Mouse (Mus musculus) CH12.LX (cell line): ENCODE measurements around the gene Gpat2. TPM values are rescaled to one million over a fixed set of nuclear protein-coding genes. Genes with fewer than 3 reads are reported as not detected.

Experiments
- DNase-seq: peaks from one replicate; pipeline ENCODE4 v3.0.0-alpha.2; 2013; ENCODE audit errors: extremely low read depth
- H3K27ac ChIP-seq: 2 replicates; pipeline ENCODE4 v1.5.1; 2012; ENCODE audit warnings: low read depth, mild to moderate bottlenecking, control low read depth, moderate library complexity; ENCODE audit not compliant: insufficient read depth
- H3K27me3 ChIP-seq: replicated peaks from 2 replicates; pipeline ENCODE3; 2012; ENCODE audit warnings: inconsistent platforms
- H3K36me3 ChIP-seq, 2 experiments: replicated peaks in 1 of 2; 2 replicates each; pipeline versions ENCODE3 to v1.6.1; 2012; ENCODE audit warnings: inconsistent platforms in 1 of 2, low read length in 1 of 2, mild to moderate bottlenecking in 1 of 2, mixed read lengths in 1 of 2, moderate library complexity in 1 of 2; ENCODE audit not compliant: control insufficient read depth in 1 of 2, insufficient read depth in 1 of 2
- H3K4me1 ChIP-seq, 2 experiments: 2 replicates each; pipeline ENCODE4 v1.6.1; 2012; ENCODE audit warnings: inconsistent platforms in 1 of 2, moderate library complexity in 1 of 2; ENCODE audit not compliant: insufficient read depth in 2 of 2, control insufficient read depth in 1 of 2
- H3K4me2 ChIP-seq: 2 replicates; pipeline ENCODE4 v1.6.1; 2012; ENCODE audit warnings: low read depth, mild to moderate bottlenecking, control low read depth; ENCODE audit not compliant: poor library complexity, insufficient read depth, severe bottlenecking
- H3K4me3 ChIP-seq, 3 experiments: fragments of 150-350 bp in 1 of 3; sonication (generic) in 1 of 3; replicated peaks in 1 of 3; 2 replicates each; pipeline versions ENCODE3 to v1.5.1; 2011 to 2012; ENCODE audit warnings: low read depth in 2 of 3, low read length in 2 of 3, mild to moderate bottlenecking in 2 of 3, moderate library complexity in 2 of 3, control low read depth in 1 of 3, improper control_type of control experiment in 1 of 3, inconsistent platforms in 1 of 3, mixed read lengths in 1 of 3; ENCODE audit not compliant: poor library complexity in 1 of 3
- H3K79me2 ChIP-seq: replicated peaks from 2 replicates; pipeline ENCODE4 v1.6.1; 2012; ENCODE audit warnings: mild to moderate bottlenecking, moderate library complexity; ENCODE audit not compliant: control insufficient read depth, poor library complexity, insufficient read depth, severe bottlenecking; ENCODE audit errors: extremely low read depth
- H3K9ac ChIP-seq: 2 replicates; pipeline ENCODE4 v1.6.1; 2012; ENCODE audit warnings: low read depth, mild to moderate bottlenecking, control low read depth, moderate library complexity; ENCODE audit not compliant: insufficient read depth
- H3K9me3 ChIP-seq: replicated peaks from 2 replicates; pipeline ENCODE3; 2012; ENCODE audit warnings: low read length, inconsistent platforms, mixed read lengths
- BHLHE40 ChIP-seq: IDR thresholded peaks from 2 replicates; pipeline ENCODE4 v1.6.1; 2011; ENCODE audit warnings: mild to moderate bottlenecking, low read depth, low read length, improper control_type of control experiment
- CHD2 ChIP-seq: IDR thresholded peaks from 2 replicates; pipeline ENCODE4 v1.6.1; 2011; ENCODE audit warnings: low read length, improper control_type of control experiment
- CTCF ChIP-seq, 2 experiments: IDR thresholded peaks in 1 of 2; conservative IDR thresholded peaks in 1 of 2; 2 replicates each; pipeline ENCODE4 v1.5.1; 2011 to 2012; ENCODE audit warnings: low read depth in 2 of 2, low read length in 2 of 2, improper control_type of control experiment in 1 of 2, inconsistent platforms in 1 of 2, mild to moderate bottlenecking in 1 of 2, moderate library complexity in 1 of 2
- E2F4 ChIP-seq: IDR thresholded peaks from 2 replicates; pipeline ENCODE4 v1.6.1; 2011; ENCODE audit warnings: low read depth, low read length, improper control_type of control experiment; ENCODE audit not compliant: insufficient replicate concordance
- ELF1 ChIP-seq: IDR thresholded peaks from 2 replicates; pipeline ENCODE4 v1.6.1; 2014; ENCODE audit warnings: low read depth, mild to moderate bottlenecking, inconsistent platforms, low read length, improper control_type of control experiment
- ETS1 ChIP-seq: conservative IDR thresholded peaks from 2 replicates; pipeline ENCODE4 v1.6.1; 2012; ENCODE audit warnings: low read depth, mild to moderate bottlenecking, inconsistent platforms, low read length, improper control_type of control experiment, moderate library complexity
- HCFC1 ChIP-seq: IDR thresholded peaks from 2 replicates; pipeline ENCODE4 v1.6.1; 2012; ENCODE audit warnings: low read depth, mild to moderate bottlenecking, inconsistent platforms, low read length, improper control_type of control experiment
- IRF4 ChIP-seq: IDR thresholded peaks from 2 replicates; pipeline ENCODE4 v1.6.1; 2014; ENCODE audit warnings: low read depth, mild to moderate bottlenecking, inconsistent platforms, low read length, improper control_type of control experiment
- JUN ChIP-seq: IDR thresholded peaks from 2 replicates; pipeline ENCODE4 v1.6.1; 2011; ENCODE audit warnings: low read depth, mild to moderate bottlenecking, low read length, improper control_type of control experiment, moderate library complexity; ENCODE audit not compliant: insufficient read depth
- JUND ChIP-seq: conservative IDR thresholded peaks from 2 replicates; pipeline ENCODE4 v1.6.1; 2011; ENCODE audit warnings: low read depth, low read length, improper control_type of control experiment
- KAT2A ChIP-seq: IDR thresholded peaks from 2 replicates; pipeline ENCODE4 v1.6.1; 2012; ENCODE audit warnings: low read length, improper control_type of control experiment, inconsistent platforms; ENCODE audit not compliant: insufficient replicate concordance
- MAFK ChIP-seq: IDR thresholded peaks from 2 replicates; pipeline ENCODE4 v1.6.1; 2011; ENCODE audit warnings: low read length, improper control_type of control experiment; ENCODE audit not compliant: insufficient replicate concordance
- MAZ ChIP-seq: IDR thresholded peaks from 2 replicates; pipeline ENCODE4 v1.6.1; 2012; ENCODE audit warnings: low read depth, mild to moderate bottlenecking, inconsistent platforms, low read length, improper control_type of control experiment, moderate library complexity
- MEF2A ChIP-seq: IDR thresholded peaks from 2 replicates; pipeline ENCODE4 v1.6.1; 2014; ENCODE audit warnings: low read depth, mild to moderate bottlenecking, inconsistent platforms, low read length, improper control_type of control experiment, borderline replicate concordance
- MXI1 ChIP-seq: IDR thresholded peaks from 2 replicates; pipeline ENCODE4 v1.6.1; 2011; ENCODE audit warnings: mild to moderate bottlenecking, low read depth, low read length, improper control_type of control experiment
- MYC ChIP-seq: IDR thresholded peaks from 2 replicates; pipeline ENCODE4 v1.6.1; 2011; ENCODE audit warnings: low read depth, mild to moderate bottlenecking, improper control_type of control experiment, low read length
- NELFE ChIP-seq: IDR thresholded peaks from 2 replicates; pipeline ENCODE4 v1.6.1; 2011; ENCODE audit warnings: low read depth, low read length, improper control_type of control experiment
- NRF1 ChIP-seq: IDR thresholded peaks from 2 replicates; pipeline ENCODE4 v1.6.1; 2014; ENCODE audit warnings: low read depth, mild to moderate bottlenecking, inconsistent platforms, low read length, improper control_type of control experiment, moderate library complexity
- PAX5 ChIP-seq: IDR thresholded peaks from 2 replicates; pipeline ENCODE4 v1.6.1; 2012; ENCODE audit warnings: low read length, inconsistent platforms, mixed read lengths
- POLR2A ChIP-seq: IDR thresholded peaks from 2 replicates; pipeline ENCODE4 v1.6.1; 2011; ENCODE audit warnings: low read depth, mild to moderate bottlenecking, improper control_type of control experiment, low read length
- POLR2AphosphoS2 ChIP-seq: IDR thresholded peaks from 2 replicates; pipeline ENCODE4 v1.6.1; 2011; ENCODE audit warnings: low read depth, low read length, improper control_type of control experiment
- SIN3A ChIP-seq: IDR thresholded peaks from 2 replicates; pipeline ENCODE4 v1.6.1; 2012; ENCODE audit warnings: low read length, improper control_type of control experiment, inconsistent platforms
- USF1 ChIP-seq: IDR thresholded peaks from 2 replicates; pipeline ENCODE4 v1.6.1; 2014; ENCODE audit warnings: low read depth, mild to moderate bottlenecking, inconsistent platforms, low read length, improper control_type of control experiment
- USF2 ChIP-seq: conservative IDR thresholded peaks from 2 replicates; pipeline ENCODE4 v1.6.1; 2011; ENCODE audit warnings: low read depth, low read length, improper control_type of control experiment
- ZC3H11A ChIP-seq: IDR thresholded peaks from 2 replicates; pipeline ENCODE4 v1.6.1; 2012; ENCODE audit warnings: low read depth, mild to moderate bottlenecking, inconsistent platforms, low read length, improper control_type of control experiment
- ZMIZ1 ChIP-seq: IDR thresholded peaks from 2 replicates; pipeline ENCODE4 v1.6.1; 2012; ENCODE audit warnings: low read depth, mild to moderate bottlenecking, inconsistent platforms, low read length, improper control_type of control experiment
- ZNF384 ChIP-seq: IDR thresholded peaks from 2 replicates; pipeline ENCODE4 v1.6.1; 2012; ENCODE audit warnings: low read depth, low read length, improper control_type of control experiment, inconsistent platforms
- dilution Hi-C: fragments of 300-500 bp; cut with MboI; formaldehyde crosslinking; loops from 2 replicates; pipeline ENCODE4 v1.14.3; 2020; ENCODE audit warnings: low sequenced_read_pairs; ENCODE audit not compliant: extremely low pct_unique_long_range_greater_than_20kb, extremely low pct_ligation_motif_present
- in situ Hi-C: fragments of 300-500 bp; cut with MboI; formaldehyde crosslinking; loops from 3 replicates; pipeline ENCODE4 v1.14.3; 2019; ENCODE audit warnings: low sequenced_read_pairs, low pct_ligation_motif_present, low pct_unique_long_range_greater_than_20kb, mixed read lengths
- polyA plus RNA-seq: library from polyadenylated mRNA; unstranded; fragments of >175 nt; gene quantifications from 2 replicates; pipeline ENCODE4 v1.2.1, GENCODE M21; 2012; ENCODE audit warnings: low read depth; ENCODE audit not compliant: insufficient read length
- total RNA-seq, 2 experiments: library from RNA; depleted of rRNA; stranded (reverse); fragments of 300-350 nt in 1 of 2; fragments of >200 nt in 1 of 2; gene quantifications; 2 replicates each; pipeline ENCODE4 v1.2.3; 2012 to 2014

Gene Gpat2
- total and polyA plus RNA-seq, 3 experiments: 0.19 to 0.63 (median 0.21) TPM

GRCm38 (mm10) chr2:127446847-127447246 is 21.8 kb downstream of the Gpat2 start:
- H3K79me2 ChIP-seq: no peaks in the 10 kb centered on the region
- H3K27ac ChIP-seq: no peak overlapping the region
- dilution Hi-C loops: no loop called here
- H3K9me3 ChIP-seq: no peaks in the 10 kb centered on the region
- DNase-seq: no peak
- in situ Hi-C loops: no loop called here
- H3K4me1 ChIP-seq: peaks cover 8 to 20% of the 10 kb centered on the region in 2 experiments
- TF ChIP-seq USF1 (no peak), USF2 (no peak), MXI1 (no peak), POLR2A (no peak), ZMIZ1 (no peak), MAFK (no peak), CTCF (conservative IDR thresholded peaks at IDR 0.05 in 1 of 2, IDR thresholded peaks at IDR 0.05 in 1 of 2; ENCODE audit: low read depth in 2 of 2, low read length in 2 of 2) (no peak), BHLHE40 (no peak), IRF4 (no peak), E2F4 (no peak), KAT2A (no peak), JUN (no peak), NRF1 (no peak)
- H3K36me3 ChIP-seq: peaks cover 0 to 9% of the 10 kb centered on the region in 2 experiments
- no peak overlapping the region for H3K9ac ChIP-seq
- no peak overlapping the region for H3K4me2 ChIP-seq
- H3K4me3 ChIP-seq: no peak overlapping the region
- peaks cover 30% of the 10 kb centered on the region for H3K27me3 ChIP-seq

- Histone ChIP-seq H3K27ac (no peak overlapping the region), H3K4me1 (peaks cover 9 to 21% of the 10 kb centered on the region in 2 experiments), H3K9ac (no peak overlapping the region), H3K4me2 (no peak overlapping the region), H3K36me3 (no peaks in the 10 kb centered on the region), H3K27me3 (peaks cover 49% of the 10 kb centered on the region), H3K9me3 (no peaks in the 10 kb centered on the region), H3K4me3 (no peak overlapping the region), H3K79me2 (no peaks in the 10 kb centered on the region)
- no peak for TF ChIP-seq ELF1
- TF ChIP-seq JUN: no peak
- no peak for TF ChIP-seq SIN3A
- no peak for TF ChIP-seq JUND
- no peak for TF ChIP-seq POLR2A
- TF ChIP-seq MEF2A: no peak
- no peak for TF ChIP-seq HCFC1
- TF ChIP-seq MYC: no peak
- TF ChIP-seq KAT2A: no peak
- TF ChIP-seq ETS1: no peak
- no peak for TF ChIP-seq IRF4
- no peak for TF ChIP-seq CTCF (conservative IDR thresholded peaks at IDR 0.05 in 1 of 2, IDR thresholded peaks at IDR 0.05 in 1 of 2; ENCODE audit: low read depth in 2 of 2, low read length in 2 of 2)
- TF ChIP-seq POLR2AphosphoS2: no peak
- TF ChIP-seq NELFE: no peak
- TF ChIP-seq ZNF384: no peak
- TF ChIP-seq ZC3H11A: no peak
- no peak for TF ChIP-seq USF1
- no peak for TF ChIP-seq MAZ
- TF ChIP-seq CHD2: no peak
- TF ChIP-seq PAX5: no peak
- DNase-seq: no peak
- dilution Hi-C loops: no loop called here
- in situ Hi-C loops: no loop called here
Observed at GRCm38 (mm10) chr2:127449691-127450090, 24.7 kb downstream of the Gpat2 start.
